In genomic region chr7:80864831-80865230, GRCm38 (mm10) we compare ENCODE assay signal across 9 mouse cellular contexts. TPM values are rescaled to one million over a fixed set of nuclear protein-coding genes. Genes with fewer than 3 reads are reported as not detected.
DNase-seq lines count a peak whose midpoint lies in the region; ATAC-seq lines count a peak whose summit lies in the region.
"Had no signal": no experiment of that assay in that cellular context is flagged by ENCODE, and none has a peak within 500 bp of the region (broad histone marks: within the 10 kb centered on the region; RNA-seq: fewer than 3 reads in every experiment).

No protein-coding gene starts in this region.

- H3K27ac ChIP-seq in intestine, embryonic 14.5 days (ENCODE audit: low read depth) = 0 out of 2 replicates have a peak overlapping the region, but pooled peaks have one; percentile 7

- peak; percentile 31; the same call in 1 of the 2 replicates for ATAC-seq in frontal cortex, adult (ENCODE audit: low TSS enrichment)
- ATAC-seq in intestine, embryonic 14.5 days (replicated peaks; ENCODE audit: low FRiP score, low TSS enrichment, low read depth) = no peak
- peak; percentile 23; the same call in 1 of the 2 replicates for ATAC-seq in monocyte, adult 5-6 weeks (replicated peaks; ENCODE audit: insufficient number of reproducible peaks, low FRiP score, low TSS enrichment, poor library complexity, severe bottlenecking)
- ATAC-seq in megakaryocyte-erythroid progenitor cell, adult 5-6 weeks (replicated peaks; ENCODE audit: low FRiP score, low TSS enrichment, poor library complexity, severe bottlenecking) = no peak

- no peak for DNase-seq in frontal cortex, postnatal 14 days (ENCODE audit: low spot score in 2 of 2)
- DNase-seq in CD4-positive helper T cell, adult 2 months (ENCODE audit: low read depth, low spot score) = peak; percentile 91
- no peak for DNase-seq in intestine, embryonic 14.5 days (ENCODE audit: low spot score)
- no peak for DNase-seq in right cerebral cortex, postnatal 14 days
- DNase-seq in ovary, postnatal 10 days (ENCODE audit: low spot score) = no peak
- DNase-seq: cerebellum, adult 8-10 months had no signal

- H3K4me3 ChIP-seq in intestine, embryonic 14.5 days (ENCODE audit: low read depth, low read length) = no peak overlapping the region

- H3K9me3 ChIP-seq in intestine, embryonic 14.5 days (ENCODE audit: control insufficient read depth, low read length) = no peaks in the 10 kb centered on the region

- peaks cover 26% of the 10 kb centered on the region for H3K4me1 ChIP-seq in intestine, embryonic 14.5 days (replicated peaks; ENCODE audit: control insufficient read depth, insufficient read depth, low read length)

- no peak overlapping the region for H3K4me2 ChIP-seq in intestine, embryonic 14.5 days (ENCODE audit: low read length)

- peaks cover 50% of the 10 kb centered on the region for H3K36me3 ChIP-seq in intestine, embryonic 14.5 days (ENCODE audit: control insufficient read depth, insufficient read depth, low read length)

- no peak overlapping the region for H3K9ac ChIP-seq in intestine, embryonic 14.5 days (ENCODE audit: low read length)

- 77% methylated on average over 8 of the region's 8 CpGs for WGBS in intestine, embryonic 14.5 days

- no peaks in the 10 kb centered on the region for H3K27me3 ChIP-seq in intestine, embryonic 14.5 days (replicated peaks; ENCODE audit: control insufficient read depth, insufficient read depth, low read length)

RNA-seq across cellular contexts. Expression of gene Zscan2, which starts 4.1 kb away (rescaled TPM):
- polyA plus RNA-seq in intestine, embryonic 14.5 days (2014; fragmentation: Nextera tagmentation; extraction: Ambion mirVana) = 2.4 and 3.3 TPM in 2 replicates
- 6.9 to 12.1 TPM (median 9.2 TPM) in 3 replicates for total RNA-seq in monocyte, adult 5-6 weeks (2017)
- 5.0 and 5.4 TPM in 2 replicates for total RNA-seq in megakaryocyte-erythroid progenitor cell, adult 5-6 weeks (2014; fragmentation: Nextera tagmentation)
- 2.3 and 12.5 TPM in 2 replicates for total RNA-seq in megakaryocyte-erythroid progenitor cell, adult 5-6 weeks (2017)

RNA-seq across cellular contexts. Expression of gene Wdr73, which starts 36.2 kb away (rescaled TPM):
- 34.4 and 37.9 TPM in 2 replicates for polyA plus RNA-seq in intestine, embryonic 14.5 days (2014; fragmentation: Nextera tagmentation; extraction: Ambion mirVana)
- total RNA-seq in monocyte, adult 5-6 weeks (2017) = 6.9 to 25.2 TPM (median 10.8 TPM) in 3 replicates
- total RNA-seq in megakaryocyte-erythroid progenitor cell, adult 5-6 weeks (2014; fragmentation: Nextera tagmentation) = 28.3 and 41.5 TPM in 2 replicates
- 28.8 and 53.1 TPM in 2 replicates for total RNA-seq in megakaryocyte-erythroid progenitor cell, adult 5-6 weeks (2017)

RNA-seq across cellular contexts. Expression of gene Iqgap1, which starts 39.1 kb away (rescaled TPM):
- 81.7 and 82.5 TPM in 2 replicates for polyA plus RNA-seq in intestine, embryonic 14.5 days (2014; fragmentation: Nextera tagmentation; extraction: Ambion mirVana)
- total RNA-seq in monocyte, adult 5-6 weeks (2017) = 598 to 656 TPM (median 610 TPM) in 3 replicates
- total RNA-seq in megakaryocyte-erythroid progenitor cell, adult 5-6 weeks (2014; fragmentation: Nextera tagmentation) = 31.2 and 41.7 TPM in 2 replicates
- 39.6 and 54.4 TPM in 2 replicates for total RNA-seq in megakaryocyte-erythroid progenitor cell, adult 5-6 weeks (2017)

RNA-seq across cellular contexts. Expression of gene Nmb, which starts 40.0 kb away (rescaled TPM):
- polyA plus RNA-seq in intestine, embryonic 14.5 days (2014; fragmentation: Nextera tagmentation; extraction: Ambion mirVana) = 7.1 and 7.4 TPM in 2 replicates
- total RNA-seq in monocyte, adult 5-6 weeks (2017) = 1.6 to 7.3 TPM (median 3.1 TPM) in 3 replicates
- 3.6 TPM in 1 of 2 replicates, not detected in the other for total RNA-seq in megakaryocyte-erythroid progenitor cell, adult 5-6 weeks (2014; fragmentation: Nextera tagmentation)
- not detected in 2 replicates for total RNA-seq in megakaryocyte-erythroid progenitor cell, adult 5-6 weeks (2017)

Comparison
In these comparisons a context has a peak if more than half of its experiments do, and no peak if none do; other contexts are left out.
1. ATAC-seq: peak in frontal cortex, adult (single experiment) and monocyte, adult 5-6 weeks (single experiment); none in intestine, embryonic 14.5 days (single experiment) and megakaryocyte-erythroid progenitor cell, adult 5-6 weeks (single experiment).
2. RNA of gene Iqgap1, which starts 39.1 kb away (total RNA-seq): 598 to 656 TPM in monocyte, adult 5-6 weeks; 31.2 to 54.4 TPM in megakaryocyte-erythroid progenitor cell, adult 5-6 weeks; every median in the first group is over 10 times any median in the second.